Mouse (Mus musculus) forebrain, embryonic 12.5 days (tissue): ENCODE data around the gene Plekhg3. TPM values are rescaled to one million over a fixed set of nuclear protein-coding genes. Genes with fewer than 3 reads are reported as not detected.
A peak's percentile ranks its signal among the peaks of the same experiment; 100 is the strongest.

Experiments
- ATAC-seq: fragments of 200-750 bp; cut with Nextera tagmentation; 2 replicates; pipeline ENCODE4 v1.8.0; 2017; ENCODE audit warnings: moderate TSS enrichment; ENCODE audit not compliant: low FRiP score
- H3K27ac ChIP-seq: fragments of 300-500 bp; sonication (generic); 2 replicates; pipeline ENCODE4 v1.5.1; 2016; ENCODE audit warnings: mild to moderate bottlenecking
- H3K27me3 ChIP-seq: fragments of 300-500 bp; sonication (generic); 2 replicates; pipeline ENCODE4 v1.6.1; 2016; ENCODE audit warnings: mild to moderate bottlenecking
- H3K36me3 ChIP-seq: fragments of 300-500 bp; sonication (generic); replicated peaks from 2 replicates; pipeline ENCODE4 v1.6.1; 2016; ENCODE audit warnings: mild to moderate bottlenecking
- H3K4me1 ChIP-seq: fragments of 300-500 bp; sonication (generic); 2 replicates; pipeline ENCODE4 v1.6.1; 2016
- H3K4me2 ChIP-seq: fragments of 300-500 bp; sonication (generic); 2 replicates; pipeline ENCODE4 v1.6.1; 2016; ENCODE audit warnings: mild to moderate bottlenecking, moderate library complexity
- H3K4me3 ChIP-seq: fragments of 300-500 bp; sonication (generic); replicated peaks from 2 replicates; pipeline ENCODE4 v1.5.1; 2016; ENCODE audit warnings: mild to moderate bottlenecking
- H3K9ac ChIP-seq: fragments of 300-500 bp; sonication (generic); 2 replicates; pipeline ENCODE4 v1.6.1; 2016; ENCODE audit warnings: mild to moderate bottlenecking
- H3K9me3 ChIP-seq: fragments of 300-500 bp; sonication (generic); 2 replicates; pipeline ENCODE4 v1.6.1; 2016
- WGBS: fragments of 180-500 bp; shearing (Covaris S2); methylation state at CpG from one replicate; pipeline ENCODE4 v1.1.7; 2016; 5-methylcytosine and 5-hydroxymethylcytosine counted together
- polyA plus RNA-seq: library from polyadenylated mRNA; unstranded; fragments of >200 nt; fragmentation: Nextera tagmentation; extraction: Ambion mirVana; gene quantifications from 2 replicates; pipeline ENCODE4 v1.2.1, GENCODE M21; 2016

The Plekhg3 gene
- polyA plus RNA-seq, 1 experiment from 2014 or later, result 1.0 TPM

- peaks cover 80% of the 10 kb centered on the region for H3K27me3 ChIP-seq
- peak overlapping the region; percentile 61; the same call in 1 of the 2 replicates for H3K9ac ChIP-seq
These were observed 1.6 kb downstream of the Plekhg3 start for GRCm38 (mm10) chr12:76531986-76532925.

GRCm38 (mm10) chr12:76532926-76533376 lies 2.3 kb downstream of the Plekhg3 start:
- ATAC-seq, result peak; percentile 22; the same call in 1 of the 2 replicates
- H3K4me2 ChIP-seq, result peak overlapping the region; percentile 97
- H3K36me3 ChIP-seq, result no peaks in the 10 kb centered on the region
- H3K27ac ChIP-seq, result no peak overlapping the region
- H3K4me1 ChIP-seq, result peaks cover 18% of the 10 kb centered on the region
- peak overlapping the region; percentile 63 for H3K4me3 ChIP-seq
- peak overlapping the region; percentile 61 for H3K9ac ChIP-seq
- no peaks in the 10 kb centered on the region for H3K9me3 ChIP-seq
- under 1% methylated on average over 31 of the region's 31 CpGs for WGBS
- peaks cover 80% of the 10 kb centered on the region for H3K27me3 ChIP-seq

More at GRCm38 (mm10) chr12:76531986-76532925, 1.6 kb downstream of the Plekhg3 start:
- Histone ChIP-seq H3K36me3 (no peaks in the 10 kb centered on the region), H3K27ac (no peak overlapping the region), H3K4me2 (peak overlapping the region; percentile 97), H3K9me3 (no peaks in the 10 kb centered on the region), H3K4me3 (peak overlapping the region; percentile 63), H3K4me1 (peaks cover 18% of the 10 kb centered on the region)
- WGBS, result 2% methylated on average over 19 of the region's 19 CpGs
- ATAC-seq, result no peak

- Histone ChIP-seq H3K4me1 (peaks cover 18% of the 10 kb centered on the region), H3K9ac (peak overlapping the region; percentile 61), H3K9me3 (no peaks in the 10 kb centered on the region), H3K36me3 (no peaks in the 10 kb centered on the region), H3K4me3 (peak overlapping the region; percentile 63), H3K27me3 (peaks cover 79% of the 10 kb centered on the region), H3K4me2 (peak overlapping the region; percentile 97), H3K27ac (no peak overlapping the region)
- peak; percentile 82 for ATAC-seq
- WGBS, result under 1% methylated on average over 67 of the region's 74 CpGs
These were observed 2.9 kb downstream of the Plekhg3 start for GRCm38 (mm10) chr12:76533377-76534222.

GRCm38 (mm10) chr12:76534233-76534632 lies 3.5 kb downstream of the Plekhg3 start:
- H3K9ac ChIP-seq, result peak overlapping the region; percentile 61; the same call in 1 of the 2 replicates
- H3K4me1 ChIP-seq, result peaks cover 18% of the 10 kb centered on the region
- no peak for ATAC-seq
- 3% methylated on average over 11 of the region's 11 CpGs for WGBS
- no peak overlapping the region for H3K27ac ChIP-seq
- peak overlapping the region; percentile 63 for H3K4me3 ChIP-seq
- peaks cover 74% of the 10 kb centered on the region for H3K27me3 ChIP-seq
- H3K36me3 ChIP-seq, result no peaks in the 10 kb centered on the region
- H3K9me3 ChIP-seq, result no peaks in the 10 kb centered on the region
- peak overlapping the region; percentile 97 for H3K4me2 ChIP-seq

GRCm38 (mm10) chr12:76534641-76535283 lies 4.1 kb downstream of the Plekhg3 start:
- no peak for ATAC-seq
- Histone ChIP-seq H3K36me3 (no peaks in the 10 kb centered on the region), H3K9ac (no peak overlapping the region), H3K4me3 (no peak overlapping the region), H3K27me3 (peaks cover 69% of the 10 kb centered on the region), H3K4me2 (peak overlapping the region; percentile 97), H3K9me3 (no peaks in the 10 kb centered on the region), H3K4me1 (peaks cover 18% of the 10 kb centered on the region), H3K27ac (no peak overlapping the region)
- 26% methylated on average over 9 of the region's 9 CpGs for WGBS

- Histone ChIP-seq H3K4me3 (no peak overlapping the region), H3K9ac (no peak overlapping the region), H3K36me3 (no peaks in the 10 kb centered on the region), H3K4me2 (no peak overlapping the region), H3K9me3 (no peaks in the 10 kb centered on the region), H3K27me3 (peaks cover 62% of the 10 kb centered on the region), H3K4me1 (peaks cover 18% of the 10 kb centered on the region), H3K27ac (no peak overlapping the region)
- no peak for ATAC-seq
- 58% methylated on average over 9 of the region's 9 CpGs for WGBS
These were observed 4.8 kb downstream of the Plekhg3 start for GRCm38 (mm10) chr12:76535471-76535900.

GRCm38 (mm10) chr12:76536591-76537153 lies 6.0 kb downstream of the Plekhg3 start:
- 84% methylated on average over 8 of the region's 8 CpGs for WGBS
- H3K27me3 ChIP-seq, result peaks cover 50% of the 10 kb centered on the region

GRCm38 (mm10) chr12:76537434-76537833 lies 6.7 kb downstream of the Plekhg3 start:
- no peaks in the 10 kb centered on the region for H3K36me3 ChIP-seq
- no peak overlapping the region for H3K4me3 ChIP-seq
- H3K27ac ChIP-seq, result no peak overlapping the region
- no peak overlapping the region for H3K9ac ChIP-seq
- ATAC-seq, result no peak
- H3K27me3 ChIP-seq, result peaks cover 43% of the 10 kb centered on the region
- H3K9me3 ChIP-seq, result no peaks in the 10 kb centered on the region
- WGBS, result 92% methylated on average over 8 of the region's 8 CpGs
- no peak overlapping the region for H3K4me2 ChIP-seq
- H3K4me1 ChIP-seq, result peaks cover 20% of the 10 kb centered on the region

More at GRCm38 (mm10) chr12:76536591-76537153, 6.0 kb downstream of the Plekhg3 start:
- Histone ChIP-seq H3K9ac (no peak overlapping the region), H3K4me2 (no peak overlapping the region), H3K4me1 (peaks cover 20% of the 10 kb centered on the region), H3K4me3 (no peak overlapping the region), H3K27ac (no peak overlapping the region), H3K36me3 (no peaks in the 10 kb centered on the region), H3K9me3 (no peaks in the 10 kb centered on the region)
- ATAC-seq, result no peak

GRCm38 (mm10) chr12:76540169-76540568 lies 9.5 kb downstream of the Plekhg3 start:
- Histone ChIP-seq H3K9me3 (no peaks in the 10 kb centered on the region), H3K4me1 (0 out of 2 replicates have a peak, but pooled peaks cover 2% of the 10 kb centered on the region), H3K27me3 (peaks cover 17% of the 10 kb centered on the region), H3K9ac (no peak overlapping the region), H3K4me3 (no peak overlapping the region), H3K4me2 (no peak overlapping the region), H3K27ac (no peak overlapping the region), H3K36me3 (no peaks in the 10 kb centered on the region)
- ATAC-seq, result no peak
- WGBS, result 94% methylated on average over 3 of the region's 3 CpGs

GRCm38 (mm10) chr12:76540701-76541221 lies 10.1 kb downstream of the Plekhg3 start:
- no peak for ATAC-seq
- whole genome bisulfite sequencing, result 82% methylated on average over 10 of the region's 10 CpGs
- H3K27ac ChIP-seq, result no peak overlapping the region
- peaks cover 17% of the 10 kb centered on the region for H3K27me3 ChIP-seq
- no peak overlapping the region for H3K9ac ChIP-seq
- H3K9me3 ChIP-seq, result no peaks in the 10 kb centered on the region
- H3K4me1 ChIP-seq, result 0 out of 2 replicates have a peak, but pooled peaks cover 2% of the 10 kb centered on the region
- H3K4me3 ChIP-seq, result no peak overlapping the region
- no peak overlapping the region for H3K4me2 ChIP-seq
- H3K36me3 ChIP-seq, result no peaks in the 10 kb centered on the region

- no peak for ATAC-seq
These were observed 10.8 kb downstream of the Plekhg3 start for GRCm38 (mm10) chr12:76541475-76541874.

More at GRCm38 (mm10) chr12:76541475-76541874, 10.8 kb downstream of the Plekhg3 start:
- Histone ChIP-seq H3K4me2 (no peak overlapping the region), H3K27ac (no peak overlapping the region), H3K9me3 (no peaks in the 10 kb centered on the region), H3K27me3 (peaks cover 19% of the 10 kb centered on the region), H3K4me1 (peaks cover 7% of the 10 kb centered on the region), H3K4me3 (no peak overlapping the region), H3K9ac (no peak overlapping the region), H3K36me3 (no peaks in the 10 kb centered on the region)
- 43% methylated on average over 8 of the region's 8 CpGs for WGBS
